ENCODE assay signal across 20 mouse cellular contexts in genomic region chr5:118361853-118362406, GRCm38 (mm10).
DNase-seq lines count a peak whose midpoint lies in the region; ATAC-seq and TF ChIP-seq lines count a peak whose summit lies in the region.
"Had no signal": no experiment of that assay in that cellular context is flagged by ENCODE, and none has a peak within 500 bp of the region (broad histone marks: within the 10 kb centered on the region; RNA-seq: fewer than 3 reads in every experiment).

No protein-coding gene starts in this region.

- no peaks in the 10 kb centered on the region for H3K36me3 ChIP-seq in CH12.LX (replicated peaks in 1 of 2; ENCODE audit: control insufficient read depth in 1 of 2, insufficient read depth in 1 of 2, low read length in 1 of 2)
- no peaks in the 10 kb centered on the region for H3K36me3 ChIP-seq in splenic B cell, adult 2 months (ENCODE audit: control insufficient read depth, insufficient read depth, low read length, poor library complexity, severe bottlenecking)
- H3K36me3 ChIP-seq: limb, embryonic 12.5 days had no signal

- H3K4me1 ChIP-seq in CH12.LX (ENCODE audit: control insufficient read depth in 1 of 2, insufficient read depth in 2 of 2): peaks cover 26 to 47% of the 10 kb centered on the region in 2 experiments

- peak; percentile 24 to 32 for DNase-seq in thymus, postnatal 36 days
- no peak for DNase-seq in thymus, postnatal 10 days (ENCODE audit: low spot score in 2 of 2)
- DNase-seq in CH12.LX (ENCODE audit: extremely low read depth): peak; percentile 92
- DNase-seq in splenic B cell, adult 2 months (ENCODE audit: low read depth, low spot score): peak; percentile 51
- DNase-seq in left cerebral cortex, postnatal 36 days (ENCODE audit: low spot score in 2 of 2): no peak
- DNase-seq in kidney, postnatal 25 days: no peak
- DNase-seq: cerebellum, postnatal 10 days; embryo, embryonic 11 days; forebrain, postnatal 0 days; heart, postnatal 10 days; kidney, adult 9 months; kidney, postnatal 36 days; layer of hippocampus, adult 9-11 months; lung, adult 2 months; retina, postnatal 1 day; right cerebral cortex, postnatal 4 days had no signal

- H3K79me2 ChIP-seq in CH12.LX (replicated peaks; ENCODE audit: control insufficient read depth, extremely low read depth, insufficient read depth, poor library complexity, severe bottlenecking): no peaks in the 10 kb centered on the region

- ATAC-seq in inflammation-experienced regulatory T-cells, adult 6 months: peak; percentile 44
- ATAC-seq: forebrain, postnatal 0 days had no signal

- peak; percentile 96 for TF ChIP-seq EP300 in CH12.LX (IDR thresholded peaks at IDR 0.05; ENCODE audit: low read length)

- TF ChIP-seq CTCF in CH12.LX (conservative IDR thresholded peaks at IDR 0.05 in 1 of 2, IDR thresholded peaks at IDR 0.05 in 1 of 2; ENCODE audit: low read depth in 2 of 2, low read length in 2 of 2): no peak

- H3K9ac ChIP-seq in CH12.LX (ENCODE audit: insufficient read depth, low read depth): peak overlapping the region; percentile 74
- H3K9ac ChIP-seq: forebrain, postnatal 0 days; limb, embryonic 12.5 days had no signal

- intact Hi-C loops in left cerebral cortex, postnatal 36 days (cut with DNase I): no loop called here

- H3K4me2 ChIP-seq in CH12.LX (ENCODE audit: insufficient read depth, low read depth, poor library complexity, severe bottlenecking): peak overlapping the region; percentile 67
- H3K4me2 ChIP-seq: heart, embryonic 11.5 days; limb, embryonic 12.5 days; midbrain, embryonic 11.5 days had no signal

- in situ Hi-C loops in CH12.LX (cut with MboI; ENCODE audit: low pct_ligation_motif_present, low pct_unique_long_range_greater_than_20kb, low sequenced_read_pairs): no loop called here

- H3K27ac ChIP-seq in CH12.LX (ENCODE audit: insufficient read depth, low read depth): peak overlapping the region; percentile 99
- H3K27ac ChIP-seq: limb, embryonic 12.5 days had no signal

- peak overlapping the region in 2 of 3 experiments; percentile 49 to 50 for H3K4me3 ChIP-seq in CH12.LX (replicated peaks in 1 of 3; ENCODE audit: low read depth in 2 of 3, low read length in 2 of 3, poor library complexity in 1 of 3)
- H3K4me3 ChIP-seq: limb, embryonic 12.5 days had no signal

- peaks cover 20% of the 10 kb centered on the region for H3K9me3 ChIP-seq in CH12.LX (replicated peaks; ENCODE audit: low read length)
- H3K9me3 ChIP-seq: limb, embryonic 12.5 days had no signal

- peak; percentile 34 for TF ChIP-seq POLR2A in CH12.LX (IDR thresholded peaks at IDR 0.05; ENCODE audit: low read depth, low read length)

- H3K27me3 ChIP-seq in CH12.LX (replicated peaks): no peaks in the 10 kb centered on the region
- no peaks in the 10 kb centered on the region for H3K27me3 ChIP-seq in splenic B cell, adult 2 months (ENCODE audit: control insufficient read depth, insufficient read depth, low read length, poor library complexity, severe bottlenecking)

- peak; percentile 21 for TF ChIP-seq RAD21 in CH12.LX (IDR thresholded peaks at IDR 0.05; ENCODE audit: low read depth, low read length)

- dilution Hi-C loops in CH12.LX (cut with MboI; ENCODE audit: extremely low pct_ligation_motif_present, extremely low pct_unique_long_range_greater_than_20kb, low sequenced_read_pairs): no loop called here

TF ChIP-seq in CH12.LX, 34 proteins besides CTCF, POLR2A, EP300 and RAD21:
- TF ChIP-seq ZMIZ1 (IDR thresholded peaks at IDR 0.05; ENCODE audit: low read depth, low read length) (no peak), POLR2AphosphoS2 (IDR thresholded peaks at IDR 0.05; ENCODE audit: low read depth, low read length) (no peak; the same call in 1 of the 2 replicates), JUND (conservative IDR thresholded peaks at IDR 0.05; ENCODE audit: low read depth, low read length) (peak; percentile 94), TBP (conservative IDR thresholded peaks at IDR 0.05; ENCODE audit: low read depth, low read length) (no peak; the same call in none of the 2 replicates), MXI1 (IDR thresholded peaks at IDR 0.05; ENCODE audit: low read depth, low read length) (peak; percentile 34; the same call in 1 of the 2 replicates), RCOR1 (conservative IDR thresholded peaks at IDR 0.05; ENCODE audit: low read depth, low read length) (peak; percentile 79; the same call in 1 of the 2 replicates), MAX (IDR thresholded peaks at IDR 0.05; ENCODE audit: low read length) (no peak), HCFC1 (IDR thresholded peaks at IDR 0.05; ENCODE audit: low read depth, low read length) (no peak; the same call in 1 of the 2 replicates), IRF4 (IDR thresholded peaks at IDR 0.05; ENCODE audit: low read depth, low read length) (peak; percentile 99), PAX5 (IDR thresholded peaks at IDR 0.05; ENCODE audit: low read length) (no peak), CHD1 (IDR thresholded peaks at IDR 0.05; ENCODE audit: low read depth, low read length) (no peak), NRF1 (IDR thresholded peaks at IDR 0.05; ENCODE audit: low read depth, low read length) (no peak), ETS1 (conservative IDR thresholded peaks at IDR 0.05; ENCODE audit: low read depth, low read length) (peak; percentile 88), ZNF384 (IDR thresholded peaks at IDR 0.05; ENCODE audit: low read depth, low read length) (no peak), USF1 (IDR thresholded peaks at IDR 0.05; ENCODE audit: low read depth, low read length) (no peak), GABPA (IDR thresholded peaks at IDR 0.05; ENCODE audit: insufficient replicate concordance, low read depth, low read length) (no peak), ZC3H11A (IDR thresholded peaks at IDR 0.05; ENCODE audit: low read depth, low read length) (no peak), SIN3A (IDR thresholded peaks at IDR 0.05; ENCODE audit: low read length) (peak; percentile 63; the same call in 1 of the 2 replicates), MEF2A (IDR thresholded peaks at IDR 0.05; ENCODE audit: borderline replicate concordance, low read depth, low read length) (peak; percentile 91), SMC3 (IDR thresholded peaks at IDR 0.05; ENCODE audit: low read depth, low read length) (no peak; the same call in 1 of the 2 replicates), USF2 (conservative IDR thresholded peaks at IDR 0.05; ENCODE audit: low read depth, low read length) (no peak), CHD2 (IDR thresholded peaks at IDR 0.05; ENCODE audit: low read length) (peak; percentile 78), TCF12 (IDR thresholded peaks at IDR 0.05; ENCODE audit: low read depth, low read length) (peak; percentile 90), ZKSCAN1 (IDR thresholded peaks at IDR 0.05; ENCODE audit: borderline replicate concordance, low read depth, low read length) (no peak), ELF1 (IDR thresholded peaks at IDR 0.05; ENCODE audit: low read depth, low read length) (0 out of 2 replicates have a peak, but pooled peaks have one; percentile 41), BHLHE40 (IDR thresholded peaks at IDR 0.05; ENCODE audit: low read depth, low read length) (peak; percentile 80), NELFE (IDR thresholded peaks at IDR 0.05; ENCODE audit: low read depth, low read length) (no peak), MYC (IDR thresholded peaks at IDR 0.05; ENCODE audit: low read depth, low read length) (0 out of 2 replicates have a peak, but pooled peaks have one; percentile 37), E2F4 (IDR thresholded peaks at IDR 0.05; ENCODE audit: insufficient replicate concordance, low read depth, low read length) (no peak), KAT2A (IDR thresholded peaks at IDR 0.05; ENCODE audit: insufficient replicate concordance, low read length) (no peak), JUN (IDR thresholded peaks at IDR 0.05; ENCODE audit: insufficient read depth, low read depth, low read length) (peak; percentile 82), UBTF (IDR thresholded peaks at IDR 0.05; ENCODE audit: low read depth, low read length) (no peak), MAZ (IDR thresholded peaks at IDR 0.05; ENCODE audit: low read depth, low read length) (peak; percentile 96), MAFK (IDR thresholded peaks at IDR 0.05; ENCODE audit: insufficient replicate concordance, low read length) (peak; percentile 72; the same call in 1 of the 2 replicates)

Comparison
In these comparisons a context has a peak if more than half of its experiments do, and no peak if none do; other contexts are left out.
1. DNase-seq: peak in thymus, postnatal 36 days (2 of 2), CH12.LX (single experiment) and splenic B cell, adult 2 months (single experiment); none in thymus, postnatal 10 days (0 of 2), left cerebral cortex, postnatal 36 days (0 of 2) and kidney, postnatal 25 days (0 of 2).